Mouse (Mus musculus) neural tube, embryonic 15.5 days (tissue): ENCODE measurements around the gene Esd. TPM values are rescaled to one million over a fixed set of nuclear protein-coding genes. Genes with fewer than 3 reads are reported as not detected.

Experiments
- ATAC-seq: fragments of 200-750 bp; cut with Nextera tagmentation; 2 replicates; pipeline ENCODE4 v1.8.0; 2017; ENCODE audit warnings: mild to moderate bottlenecking, moderate TSS enrichment, moderate library complexity; ENCODE audit not compliant: low FRiP score
- H3K27ac ChIP-seq: fragments of 300-500 bp; sonication (generic); replicated peaks from 2 replicates; pipeline ENCODE4 v1.5.1; 2015; ENCODE audit warnings: mild to moderate bottlenecking, inconsistent platforms
- H3K27me3 ChIP-seq: fragments of 300-500 bp; sonication (generic); replicated peaks from 2 replicates; pipeline ENCODE4 v1.6.1; 2015; ENCODE audit warnings: inconsistent platforms
- H3K36me3 ChIP-seq: fragments of 300-500 bp; sonication (generic); 2 replicates; pipeline ENCODE4 v1.6.1; 2015; ENCODE audit warnings: inconsistent platforms
- H3K4me1 ChIP-seq: fragments of 300-500 bp; sonication (generic); 2 replicates; pipeline ENCODE4 v1.6.1; 2015; ENCODE audit warnings: inconsistent platforms
- H3K4me2 ChIP-seq: fragments of 300-500 bp; sonication (generic); 2 replicates; pipeline ENCODE4 v1.6.1; 2015; ENCODE audit warnings: inconsistent platforms, mild to moderate bottlenecking, moderate library complexity
- H3K4me3 ChIP-seq: fragments of 300-500 bp; sonication (generic); replicated peaks from 2 replicates; pipeline ENCODE4 v1.5.1; 2015; ENCODE audit warnings: mild to moderate bottlenecking, inconsistent platforms
- H3K9ac ChIP-seq: fragments of 300-500 bp; sonication (generic); replicated peaks from 2 replicates; pipeline ENCODE4 v1.6.1; 2015; ENCODE audit warnings: mild to moderate bottlenecking, inconsistent platforms
- H3K9me3 ChIP-seq: fragments of 300-500 bp; sonication (generic); replicated peaks from 2 replicates; pipeline ENCODE4 v1.6.1; 2016; ENCODE audit warnings: inconsistent platforms
- WGBS: fragments of 180-500 bp; shearing (Covaris S2); methylation state at CpG from one replicate; pipeline ENCODE4 v1.1.7; 2015; ENCODE audit warnings: mixed read lengths; 5-methylcytosine and 5-hydroxymethylcytosine counted together
- polyA plus RNA-seq: library from polyadenylated mRNA; unstranded; fragments of >200 nt; fragmentation: Nextera tagmentation; extraction: Ambion mirVana; gene quantifications from 2 replicates; pipeline ENCODE4 v1.2.1, GENCODE M21; 2015

Gene Esd
- polyA plus RNA-seq = 225 and 226 TPM in 2 replicates

DNA sequence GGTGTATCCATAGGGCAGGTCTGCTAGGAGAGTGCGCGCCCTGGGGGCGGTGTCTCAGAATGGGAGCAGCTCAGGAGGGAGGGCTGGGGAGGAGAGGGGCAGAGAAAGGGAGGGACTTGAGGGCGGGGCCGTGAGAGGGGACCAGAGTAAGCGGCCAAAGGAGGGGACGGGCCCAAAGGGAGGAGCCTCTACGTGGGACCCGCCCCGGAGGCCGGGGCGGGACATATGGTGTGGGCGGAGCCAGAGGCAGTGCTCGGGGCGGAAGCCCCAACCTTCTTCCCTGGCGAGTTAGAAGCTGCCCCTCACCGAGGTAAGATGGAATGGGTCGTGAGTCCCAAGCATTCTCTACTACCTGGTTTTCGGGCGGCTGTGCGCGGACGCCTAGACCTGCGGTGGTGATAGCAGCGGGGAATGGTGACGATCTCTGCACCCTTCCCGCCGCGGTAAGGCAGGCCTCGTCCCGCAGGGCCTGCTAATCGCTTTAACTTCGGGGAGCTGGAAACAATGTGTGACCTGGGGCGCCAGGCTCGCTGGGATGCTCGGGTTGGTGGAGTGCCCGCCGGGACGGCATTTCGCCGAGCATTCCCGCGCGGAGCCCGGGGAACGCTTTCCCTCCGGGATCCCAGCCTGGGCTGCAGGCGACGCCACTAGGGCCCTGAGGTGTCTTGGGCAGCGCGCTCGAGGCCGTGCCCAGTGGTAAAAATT is at the start of gene Esd:
Gene Esd, plus strand, starts transcription at position 219 of the 705 bp plus-strand sequence.
- under 1% methylated on average over 50 of the region's 53 CpGs for WGBS

DNA sequence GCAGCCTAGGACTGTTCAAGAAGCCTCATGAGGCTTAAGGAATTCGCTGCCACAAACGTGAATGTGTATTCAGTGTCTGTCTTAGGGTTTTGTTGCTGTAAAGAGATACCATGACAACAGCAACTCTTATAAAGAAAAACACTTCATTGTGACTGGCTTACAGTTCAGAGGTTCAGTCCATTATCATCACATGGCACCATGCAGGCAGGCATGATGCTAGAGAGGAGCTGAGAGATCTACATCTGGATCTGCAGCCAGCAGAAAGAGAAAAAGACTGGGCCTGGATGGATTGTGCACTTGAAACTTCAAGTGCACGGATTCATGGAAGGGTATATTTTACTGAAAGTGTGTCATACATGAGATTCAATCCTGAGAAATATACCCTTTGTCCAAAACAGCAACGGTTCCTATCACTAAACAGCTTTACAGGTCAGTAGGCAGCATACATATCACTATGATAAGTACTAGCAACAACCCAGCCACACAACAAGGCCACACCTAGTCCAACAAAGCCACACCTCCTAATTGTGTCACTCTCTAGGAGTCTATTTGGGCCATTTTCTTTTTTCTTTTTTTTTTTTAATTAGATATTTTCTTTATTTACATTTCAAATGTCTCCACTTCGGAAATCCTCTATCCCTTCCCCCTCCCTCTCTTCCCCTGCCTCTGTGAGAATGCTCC is 47.7 kb upstream of the Esd start:
- Histone ChIP-seq H3K27me3 (no peaks in the 10 kb centered on the region), H3K4me1 (no peaks in the 10 kb centered on the region), H3K36me3 (no peaks in the 10 kb centered on the region), H3K4me2 (no peak overlapping the region), H3K4me3 (no peak overlapping the region), H3K9me3 (no peaks in the 10 kb centered on the region), H3K27ac (no peak overlapping the region), H3K9ac (no peak overlapping the region)
- ATAC-seq = no peak
- 80% methylated on average over 5 of the region's 5 CpGs for WGBS

More for the DNA sequence above, at the start of gene Esd:
- peaks cover 6% of the 10 kb centered on the region; the same call in 1 of the 2 replicates for H3K36me3 ChIP-seq
- H3K27me3 ChIP-seq = no peaks in the 10 kb centered on the region
- no peaks in the 10 kb centered on the region for H3K9me3 ChIP-seq
- peaks cover 9% of the 10 kb centered on the region for H3K4me1 ChIP-seq
- peak within 1 kb of the TSS; percentile 70 for H3K4me2 ChIP-seq
- ATAC-seq = peak; percentile 98
- H3K4me3 ChIP-seq = peak within 1 kb of the TSS; percentile 86
- peak within 1 kb of the TSS; percentile 83 for H3K9ac ChIP-seq
- H3K27ac ChIP-seq = peak within 1 kb of the TSS; percentile 58

DNA sequence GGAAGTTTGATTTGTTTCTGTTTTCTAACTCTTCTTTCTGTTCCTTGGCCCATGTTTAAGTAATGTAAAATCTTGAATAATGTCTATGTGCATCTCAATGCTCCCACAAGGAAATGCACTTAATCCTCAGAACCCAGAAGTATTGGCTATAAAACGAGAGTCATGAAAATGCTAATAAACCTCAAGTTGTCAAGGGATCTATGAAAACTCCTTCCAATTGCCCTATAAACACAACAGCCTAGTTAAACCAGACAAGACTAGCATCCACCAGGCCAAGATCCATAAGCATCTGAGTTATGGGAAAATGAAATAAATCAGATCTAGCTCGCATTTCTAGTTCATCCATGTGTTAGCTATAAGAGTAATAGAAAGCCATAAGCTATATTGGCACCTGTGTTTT is 40.1 kb upstream of the Esd start:
- H3K4me2 ChIP-seq = no peak overlapping the region
- H3K9me3 ChIP-seq = no peaks in the 10 kb centered on the region

DNA sequence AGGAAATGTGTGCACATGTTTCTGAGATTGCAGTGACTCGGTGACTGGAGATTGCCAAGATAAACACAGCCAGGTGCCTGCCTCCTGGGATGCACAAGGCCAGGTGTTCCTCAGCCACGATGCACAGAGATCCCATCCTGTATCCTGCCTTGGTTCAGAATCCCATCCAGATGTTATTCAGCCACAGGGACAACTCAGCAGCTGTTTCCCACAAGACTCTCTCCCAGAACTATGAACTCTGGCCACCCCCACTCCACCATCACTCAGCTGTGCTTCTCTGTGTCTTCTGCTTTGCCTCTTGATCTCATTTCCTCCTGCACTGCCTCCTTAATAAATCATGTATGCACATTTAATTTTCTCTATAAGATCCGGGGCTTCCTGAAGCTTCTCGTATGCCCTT is 35.3 kb upstream of the Esd start:
- H3K4me1 ChIP-seq = peaks cover 6% of the 10 kb centered on the region; the same call in 1 of the 2 replicates
- no peak overlapping the region for H3K4me2 ChIP-seq
- H3K27ac ChIP-seq = no peak overlapping the region
- H3K27me3 ChIP-seq = no peaks in the 10 kb centered on the region
- ATAC-seq = no peak
- H3K9ac ChIP-seq = no peak overlapping the region
- no peaks in the 10 kb centered on the region for H3K9me3 ChIP-seq
- H3K4me3 ChIP-seq = no peak overlapping the region
- WGBS = 47% methylated on average over 4 of the region's 4 CpGs
- no peaks in the 10 kb centered on the region for H3K36me3 ChIP-seq

More for the DNA sequence above, 40.1 kb upstream of the Esd start:
- 45% methylated on average over 2 of the region's 2 CpGs for WGBS
- Histone ChIP-seq H3K27ac (no peak overlapping the region), H3K27me3 (no peaks in the 10 kb centered on the region), H3K4me3 (no peak overlapping the region), H3K4me1 (peaks cover 6% of the 10 kb centered on the region; the same call in 1 of the 2 replicates), H3K9ac (no peak overlapping the region), H3K36me3 (no peaks in the 10 kb centered on the region)
- no peak for ATAC-seq

DNA sequence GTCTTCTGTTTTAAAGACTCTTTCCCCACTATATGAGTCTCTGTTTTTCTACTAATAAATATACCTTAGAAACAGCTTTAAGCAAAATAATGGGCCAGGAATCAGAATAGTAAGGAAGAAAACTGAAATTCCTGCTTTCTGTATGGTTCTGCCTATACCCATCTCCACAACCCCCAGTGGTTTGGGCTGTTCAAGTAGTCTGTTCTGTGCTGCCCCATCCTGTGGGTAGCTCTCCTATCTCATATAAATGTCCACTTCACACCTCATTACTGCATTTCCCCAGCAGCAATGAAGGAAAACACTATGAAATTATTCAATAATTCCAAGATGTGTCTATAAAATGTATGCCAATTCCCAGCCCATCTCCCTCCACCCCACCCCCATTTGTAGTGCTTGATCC is 34.7 kb upstream of the Esd start:
- H3K4me3 ChIP-seq = no peak overlapping the region
- no peaks in the 10 kb centered on the region for H3K36me3 ChIP-seq
- H3K4me1 ChIP-seq = peaks cover 6% of the 10 kb centered on the region; the same call in 1 of the 2 replicates
- no peak overlapping the region for H3K9ac ChIP-seq
- H3K4me2 ChIP-seq = no peak overlapping the region
- no peak for ATAC-seq
- H3K27ac ChIP-seq = no peak overlapping the region
- H3K9me3 ChIP-seq = no peaks in the 10 kb centered on the region
- H3K27me3 ChIP-seq = no peaks in the 10 kb centered on the region

DNA sequence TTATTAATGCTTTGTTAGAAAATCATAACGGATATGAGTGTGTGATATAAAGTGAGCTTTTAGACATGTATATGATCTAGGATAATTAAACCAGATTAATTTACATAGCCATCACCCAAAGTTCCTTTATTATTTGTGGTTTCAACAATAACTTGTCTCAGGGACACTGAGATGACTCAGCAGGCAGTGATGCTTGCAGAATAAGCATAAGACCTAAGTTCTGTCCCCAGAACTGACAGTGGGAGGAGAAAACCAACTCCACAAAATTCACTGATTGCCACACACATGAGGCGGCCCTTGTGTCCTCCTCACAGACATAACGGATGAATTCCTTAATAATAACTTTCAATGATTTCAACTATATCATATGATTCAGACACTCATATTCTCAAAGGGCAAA is 32.9 kb upstream of the Esd start:
- ATAC-seq = no peak
- Histone ChIP-seq H3K36me3 (no peaks in the 10 kb centered on the region), H3K4me1 (peaks cover 6% of the 10 kb centered on the region; the same call in 1 of the 2 replicates), H3K4me3 (no peak overlapping the region), H3K9ac (no peak overlapping the region), H3K9me3 (no peaks in the 10 kb centered on the region), H3K4me2 (no peak overlapping the region), H3K27ac (no peak overlapping the region), H3K27me3 (no peaks in the 10 kb centered on the region)
- 77% methylated on average over 3 of the region's 3 CpGs for WGBS

DNA sequence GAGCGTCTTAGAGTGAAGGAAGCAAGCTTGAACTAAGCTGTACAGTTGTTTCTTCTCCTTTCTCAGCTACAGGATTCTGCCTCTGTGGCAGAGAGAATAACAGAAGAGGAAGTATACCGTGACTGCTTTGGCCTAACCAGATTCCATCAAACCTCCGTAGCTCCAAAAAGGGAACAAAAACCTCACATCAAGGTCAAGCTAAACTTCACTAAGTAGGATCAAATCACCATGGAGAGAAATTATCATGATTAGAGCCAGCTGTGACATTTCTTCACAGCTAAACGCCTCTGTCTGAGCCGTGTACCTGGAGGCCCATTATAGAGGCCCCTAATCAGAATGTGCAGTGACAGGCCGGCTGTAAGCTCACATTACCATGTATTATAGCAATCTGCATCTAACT is 28.2 kb upstream of the Esd start:
- no peak overlapping the region for H3K9ac ChIP-seq
- H3K36me3 ChIP-seq = no peaks in the 10 kb centered on the region
- H3K4me1 ChIP-seq = no peaks in the 10 kb centered on the region
- H3K27me3 ChIP-seq = no peaks in the 10 kb centered on the region
- H3K4me3 ChIP-seq = no peak overlapping the region
- 53% methylated on average over 6 of the region's 6 CpGs for WGBS
- H3K4me2 ChIP-seq = no peak overlapping the region
- no peaks in the 10 kb centered on the region for H3K9me3 ChIP-seq
- no peak for ATAC-seq
- H3K27ac ChIP-seq = no peak overlapping the region

DNA sequence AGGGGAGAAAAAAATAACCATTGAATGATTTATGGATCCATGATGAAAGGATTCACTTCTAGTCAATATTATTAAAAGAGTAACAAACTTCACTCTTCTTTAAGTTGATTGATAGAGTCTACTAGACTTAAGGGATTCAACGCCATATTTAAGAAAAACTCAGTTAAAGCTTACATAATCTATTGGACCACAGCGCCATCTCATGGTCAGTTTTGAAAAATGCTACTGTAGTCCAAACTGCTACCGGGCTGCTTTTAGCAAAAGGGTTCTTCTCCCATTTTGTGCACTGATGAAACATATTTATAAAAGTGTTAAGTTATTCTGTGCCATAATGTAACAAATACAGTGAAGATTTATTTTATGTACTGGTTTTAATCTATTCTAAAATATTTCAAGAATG is 23.0 kb upstream of the Esd start:
- ATAC-seq = no peak

DNA sequence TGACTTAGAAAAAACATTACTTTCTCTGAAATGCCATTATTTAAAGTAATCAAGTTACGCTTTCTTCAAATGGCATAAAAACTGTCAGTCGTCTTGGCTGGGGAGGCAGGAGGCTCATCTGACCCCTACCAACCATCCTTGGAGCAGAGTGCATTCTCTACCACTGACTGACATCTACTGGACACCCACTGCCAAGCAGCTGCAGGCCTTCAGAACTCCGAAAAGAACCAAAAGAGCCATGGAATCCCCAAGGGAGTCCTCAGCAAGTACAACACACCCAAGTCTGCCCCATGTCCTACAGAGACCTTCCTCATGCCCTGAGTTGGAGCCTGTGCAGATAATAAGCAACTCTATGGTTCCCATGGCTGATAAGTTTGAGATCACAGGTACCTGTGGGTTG is 8.6 kb upstream of the Esd start:
- H3K9ac ChIP-seq = no peak overlapping the region
- no peak for ATAC-seq
- no peak overlapping the region for H3K27ac ChIP-seq
- WGBS = 80% methylated on average over 3 of the region's 3 CpGs
- H3K36me3 ChIP-seq = no peaks in the 10 kb centered on the region
- no peaks in the 10 kb centered on the region for H3K27me3 ChIP-seq
- H3K4me2 ChIP-seq = no peak overlapping the region
- no peaks in the 10 kb centered on the region for H3K4me1 ChIP-seq
- H3K4me3 ChIP-seq = no peak overlapping the region
- H3K9me3 ChIP-seq = no peaks in the 10 kb centered on the region

More for the DNA sequence above, 23.0 kb upstream of the Esd start:
- no peaks in the 10 kb centered on the region for H3K4me1 ChIP-seq
- H3K4me3 ChIP-seq = no peak overlapping the region
- 20% methylated on average over 3 of the region's 3 CpGs for WGBS
- H3K27ac ChIP-seq = no peak overlapping the region
- H3K4me2 ChIP-seq = no peak overlapping the region
- no peaks in the 10 kb centered on the region for H3K9me3 ChIP-seq
- H3K36me3 ChIP-seq = no peaks in the 10 kb centered on the region
- no peaks in the 10 kb centered on the region for H3K27me3 ChIP-seq
- H3K9ac ChIP-seq = no peak overlapping the region

DNA sequence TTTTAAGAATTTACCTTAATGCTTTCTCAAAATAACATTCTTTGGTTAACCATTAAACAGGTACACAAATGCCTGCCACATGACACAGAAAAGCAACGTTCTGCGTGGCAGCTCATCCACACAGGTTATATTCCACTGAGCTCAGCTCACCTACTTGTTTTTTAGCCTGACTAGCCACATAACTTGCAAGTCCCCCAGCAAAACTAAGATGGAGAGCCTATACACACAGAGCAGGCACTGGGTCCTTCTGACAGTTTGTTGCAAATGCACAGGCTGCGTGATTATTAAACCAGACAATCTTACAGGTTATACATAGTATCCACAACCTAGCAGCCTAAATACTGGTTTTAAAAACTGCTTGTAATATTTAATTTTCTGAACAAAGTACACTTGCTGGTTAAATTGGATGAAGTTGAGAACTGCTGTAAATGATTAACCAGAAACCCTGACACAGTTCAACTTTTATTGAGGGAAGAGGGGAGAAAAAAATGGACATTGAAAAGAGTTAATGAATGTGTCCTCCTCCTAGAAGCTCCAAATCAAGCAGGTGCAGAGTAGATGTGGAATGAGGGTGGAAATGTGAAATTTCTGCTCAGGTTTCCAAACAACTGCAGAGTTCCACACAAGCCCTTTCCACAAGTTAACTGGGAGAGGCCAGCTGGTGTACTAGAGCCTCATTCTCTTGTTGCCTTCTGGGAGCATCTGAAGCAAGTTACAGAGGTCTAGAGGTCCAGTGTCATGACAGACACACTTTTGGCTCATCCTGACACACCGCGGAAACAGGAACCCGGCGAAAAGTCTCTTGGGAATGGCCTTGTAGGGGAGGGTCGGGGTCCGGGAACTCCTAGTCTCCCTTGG is 647 bp upstream of the Esd start:
- Histone ChIP-seq H3K27ac (peak overlapping the region; percentile 11; the same call in 1 of the 2 replicates), H3K4me2 (peak overlapping the region; percentile 70), H3K9me3 (no peaks in the 10 kb centered on the region), H3K27me3 (no peaks in the 10 kb centered on the region), H3K4me3 (peak overlapping the region; percentile 86), H3K9ac (peak overlapping the region; percentile 83), H3K36me3 (no peaks in the 10 kb centered on the region), H3K4me1 (peaks cover 9% of the 10 kb centered on the region)
- 26% methylated on average over 9 of the region's 9 CpGs for WGBS
- no peak for ATAC-seq

DNA sequence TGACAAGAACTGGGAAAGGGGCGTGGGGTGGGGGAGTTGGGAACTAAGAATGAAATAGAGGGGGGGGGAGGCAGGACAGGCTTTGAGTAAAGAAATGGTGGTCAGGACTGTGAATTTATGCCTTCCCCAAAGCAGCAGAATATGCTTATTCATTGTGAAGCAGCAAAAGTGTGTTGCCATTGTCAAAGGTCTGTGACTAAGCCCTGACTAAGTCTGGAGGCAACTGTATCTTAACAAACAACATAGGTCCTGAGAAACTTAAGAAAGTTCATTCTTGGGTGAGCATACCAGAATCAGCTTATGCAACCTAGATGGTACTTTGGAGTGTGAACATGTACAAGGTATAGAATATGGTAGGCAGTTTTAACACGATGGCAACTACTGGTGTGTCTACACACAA is 1.3 kb downstream of the Esd start:
- WGBS = 53% methylated on average over 2 of the region's 2 CpGs

More for the DNA sequence above, 1.3 kb downstream of the Esd start:
- H3K4me3 ChIP-seq = 0 out of 2 replicates have a peak overlapping the region, but pooled peaks have one; percentile 86
- peak overlapping the region; percentile 70 for H3K4me2 ChIP-seq
- H3K4me1 ChIP-seq = peaks cover 9% of the 10 kb centered on the region
- H3K9ac ChIP-seq = no peak overlapping the region
- no peaks in the 10 kb centered on the region for H3K9me3 ChIP-seq
- no peak overlapping the region for H3K27ac ChIP-seq
- H3K27me3 ChIP-seq = no peaks in the 10 kb centered on the region
- H3K36me3 ChIP-seq = peaks cover 7% of the 10 kb centered on the region
- ATAC-seq = no peak
